Mouse (Mus musculus): ENCODE results near the gene Acacb.

Gene Acacb

GRCm38 (mm10) chr5:114135516-114135915, 10.8 kb upstream of the Acacb start:
- DNase-seq (ENCODE audit: low spot score in 2 of 2) = peak in 1 of 2 experiments; percentile 20

- no peak for DNase-seq (ENCODE audit: low spot score in 2 of 2)
Measured at GRCm38 (mm10) chr5:114137481-114138276, 8.7 kb upstream of the Acacb start.

- no peak for DNase-seq (ENCODE audit: low spot score in 2 of 2)
Measured at GRCm38 (mm10) chr5:114138277-114139164, 7.8 kb upstream of the Acacb start.

GRCm38 (mm10) chr5:114139175-114139574, 7.2 kb upstream of the Acacb start:
- DNase-seq (ENCODE audit: low spot score in 2 of 2) = no peak

DNA sequence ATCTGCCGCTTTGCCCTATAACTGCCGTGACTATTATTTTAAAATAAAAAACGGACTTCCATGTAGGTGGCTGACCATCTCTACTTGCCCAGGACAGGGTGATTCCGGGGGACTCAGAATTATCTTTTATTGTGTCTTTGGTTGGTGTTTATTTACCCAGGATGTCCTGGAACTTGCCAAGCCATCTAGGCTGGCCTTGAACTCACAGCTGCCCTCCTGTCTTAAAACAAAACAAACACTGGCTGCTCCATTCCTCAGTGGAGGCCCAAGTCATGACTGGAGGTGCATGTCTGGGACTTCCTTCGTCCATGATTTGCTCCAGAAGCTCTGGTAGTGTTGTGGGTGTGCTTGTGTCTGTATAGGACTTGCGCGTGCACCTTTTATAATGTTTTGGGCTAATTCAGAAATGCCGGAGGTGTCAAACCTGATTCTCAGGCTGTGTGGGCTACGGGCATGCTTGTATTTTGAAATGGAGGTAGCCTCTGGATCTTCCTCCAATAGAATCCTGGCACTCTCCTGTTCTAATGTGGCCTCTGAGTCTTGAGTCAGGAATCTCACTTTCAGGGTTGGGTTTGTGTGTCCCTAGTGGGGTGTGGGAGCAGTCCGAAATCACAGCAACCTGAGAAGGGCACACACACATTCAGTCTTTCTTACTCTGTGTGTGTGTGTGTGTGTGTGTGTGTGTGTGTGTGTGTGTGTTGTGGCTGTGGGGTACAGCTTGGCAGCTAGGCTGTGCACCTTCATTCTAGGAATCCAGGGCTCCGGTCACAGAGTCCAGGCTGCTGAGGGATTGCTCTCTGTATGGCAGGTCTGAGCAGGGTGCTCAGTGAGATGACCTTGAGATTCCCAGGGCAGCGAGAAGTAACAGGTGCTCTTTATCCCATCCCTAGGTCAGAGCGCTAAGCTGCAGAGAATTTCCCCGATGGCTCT, 973 bp downstream of the Acacb start:
- no peak for DNase-seq (ENCODE audit: low spot score in 2 of 2)

DNA sequence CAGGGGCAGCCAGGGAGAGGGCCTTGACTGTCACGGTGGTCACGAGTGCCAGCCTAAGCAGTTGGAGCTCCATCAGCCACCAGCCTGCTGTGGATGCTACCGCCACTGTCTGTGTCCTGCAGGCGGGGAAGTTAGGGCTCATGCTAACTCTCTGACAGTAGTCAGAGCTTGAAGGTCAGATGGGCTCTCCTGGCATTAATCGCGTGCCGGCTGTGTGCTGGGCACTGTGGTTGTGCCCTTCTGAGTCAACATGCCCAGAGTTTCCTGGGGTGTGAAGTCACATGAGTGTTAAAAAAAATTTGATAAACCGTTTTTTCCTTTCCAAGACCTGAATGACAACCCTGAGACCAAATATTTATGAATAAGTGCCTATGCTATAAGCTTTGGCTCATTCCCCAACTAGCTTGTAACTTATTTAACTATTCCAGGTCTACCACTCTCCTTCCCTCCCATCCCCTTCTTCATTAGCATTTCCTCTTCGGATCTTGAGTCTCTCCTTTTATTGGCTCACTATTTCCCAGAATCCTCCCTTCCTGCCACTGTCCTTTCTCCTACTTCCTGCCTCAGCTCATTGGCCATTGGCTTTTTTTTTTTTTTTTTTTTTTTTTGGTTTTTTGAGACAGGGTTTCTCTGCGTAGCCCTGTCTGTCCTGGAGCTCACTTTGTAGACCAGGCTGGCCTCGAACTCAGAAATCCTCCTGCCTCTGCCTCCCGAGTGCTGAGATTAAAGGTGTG, 6.2 kb downstream of the Acacb start:
- DNase-seq (ENCODE audit: low spot score in 2 of 2) = no peak

GRCm38 (mm10) chr5:114153490-114153889, 7.2 kb downstream of the Acacb start:
- no peak for DNase-seq (ENCODE audit: low spot score in 2 of 2)

GRCm38 (mm10) chr5:114154765-114155164, 8.4 kb downstream of the Acacb start:
- no peak for DNase-seq (ENCODE audit: low spot score in 2 of 2)

GRCm38 (mm10) chr5:114155168-114155933, 9.0 kb downstream of the Acacb start:
- no peak for DNase-seq (ENCODE audit: low spot score in 2 of 2)

- DNase-seq (ENCODE audit: low spot score in 2 of 2) = no peak
Measured at GRCm38 (mm10) chr5:114157236-114157635, 10.9 kb downstream of the Acacb start.

- no peak for DNase-seq (ENCODE audit: low spot score in 2 of 2)
Measured at GRCm38 (mm10) chr5:114161424-114161823, 15.1 kb downstream of the Acacb start.

DNA sequence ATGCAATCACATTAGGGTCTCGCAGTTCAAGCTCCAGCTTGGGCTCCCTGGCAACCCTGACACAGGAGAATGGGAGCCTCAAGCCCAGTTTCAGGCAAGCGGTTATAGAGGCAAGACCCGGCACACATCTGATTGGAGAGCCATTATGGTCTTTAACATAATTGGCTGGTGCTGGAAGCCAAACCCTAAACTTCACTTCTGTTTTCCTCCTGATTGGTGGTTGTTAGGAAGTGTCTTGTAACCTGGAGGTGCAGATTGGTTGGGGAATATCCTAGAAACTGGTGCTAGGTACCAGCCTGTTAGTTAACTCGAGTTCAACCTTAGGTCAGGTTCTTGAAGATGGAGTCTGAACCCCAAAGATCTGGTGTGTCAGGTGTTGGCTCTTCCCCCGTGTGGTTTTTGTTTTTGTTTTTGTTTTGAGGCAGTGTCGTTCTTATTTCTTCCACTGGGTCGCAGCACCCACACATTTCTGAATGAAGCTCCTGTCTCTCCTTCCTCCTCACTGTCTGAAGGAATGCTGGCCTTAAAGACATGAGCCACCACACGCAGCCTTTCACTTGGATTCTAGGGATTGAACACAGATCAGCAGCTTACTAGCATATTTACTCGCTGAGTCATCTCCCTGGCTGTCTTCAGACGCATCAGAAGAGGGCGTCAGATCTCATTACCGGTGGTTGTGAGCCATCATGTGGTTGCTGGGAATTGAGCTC, 15.9 kb downstream of the Acacb start:
- no peak for DNase-seq (ENCODE audit: low spot score in 2 of 2)

GRCm38 (mm10) chr5:114163117-114163696, 16.9 kb downstream of the Acacb start:
- no peak for DNase-seq (ENCODE audit: low spot score in 2 of 2)

DNA sequence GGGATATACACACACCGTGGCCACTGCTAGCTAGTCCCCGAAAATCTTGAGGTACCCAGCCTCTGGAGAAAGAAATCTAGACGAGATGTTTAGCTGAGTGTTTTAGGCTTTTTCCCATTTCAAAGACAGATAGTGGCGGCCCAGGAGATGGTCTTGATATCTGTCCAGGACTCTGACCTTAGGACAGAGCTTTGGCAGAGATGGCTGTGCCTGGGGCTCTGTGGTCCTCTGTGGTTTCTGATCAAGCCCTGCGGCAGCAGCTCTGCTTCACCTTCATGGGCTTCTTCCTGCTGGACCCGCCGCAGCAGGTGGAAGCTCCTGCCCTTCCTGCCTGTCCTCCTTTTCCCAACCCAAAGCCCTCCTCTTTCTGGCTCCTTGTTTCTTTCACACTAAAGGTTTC, 24.0 kb downstream of the Acacb start:
- no peak for DNase-seq (ENCODE audit: low spot score in 2 of 2)

DNA sequence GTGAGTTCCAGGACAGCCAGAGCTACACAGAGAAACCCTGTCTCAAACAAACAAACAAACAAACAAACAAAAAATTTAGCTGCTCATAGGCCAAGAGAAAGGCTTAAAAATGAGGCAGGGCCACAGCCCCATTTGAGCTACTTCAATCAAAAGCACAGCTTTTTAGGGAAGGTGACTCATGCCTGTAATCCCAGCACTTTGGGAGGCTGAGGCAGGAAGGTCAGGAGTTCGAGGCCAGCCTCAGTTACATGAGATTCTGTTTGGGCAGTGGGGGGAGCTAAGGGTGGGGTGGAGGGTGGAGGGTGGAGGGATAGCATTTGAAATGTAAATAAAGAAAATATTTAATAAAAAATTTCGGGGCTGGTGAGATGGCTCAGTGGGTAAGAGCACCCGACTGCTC, 26.6 kb downstream of the Acacb start:
- DNase-seq (ENCODE audit: low spot score in 2 of 2) = peak in 1 of 2 experiments; percentile 36

- DNase-seq (ENCODE audit: low spot score in 2 of 2) = no peak
Measured at GRCm38 (mm10) chr5:114173458-114173857, 27.1 kb downstream of the Acacb start.

DNA sequence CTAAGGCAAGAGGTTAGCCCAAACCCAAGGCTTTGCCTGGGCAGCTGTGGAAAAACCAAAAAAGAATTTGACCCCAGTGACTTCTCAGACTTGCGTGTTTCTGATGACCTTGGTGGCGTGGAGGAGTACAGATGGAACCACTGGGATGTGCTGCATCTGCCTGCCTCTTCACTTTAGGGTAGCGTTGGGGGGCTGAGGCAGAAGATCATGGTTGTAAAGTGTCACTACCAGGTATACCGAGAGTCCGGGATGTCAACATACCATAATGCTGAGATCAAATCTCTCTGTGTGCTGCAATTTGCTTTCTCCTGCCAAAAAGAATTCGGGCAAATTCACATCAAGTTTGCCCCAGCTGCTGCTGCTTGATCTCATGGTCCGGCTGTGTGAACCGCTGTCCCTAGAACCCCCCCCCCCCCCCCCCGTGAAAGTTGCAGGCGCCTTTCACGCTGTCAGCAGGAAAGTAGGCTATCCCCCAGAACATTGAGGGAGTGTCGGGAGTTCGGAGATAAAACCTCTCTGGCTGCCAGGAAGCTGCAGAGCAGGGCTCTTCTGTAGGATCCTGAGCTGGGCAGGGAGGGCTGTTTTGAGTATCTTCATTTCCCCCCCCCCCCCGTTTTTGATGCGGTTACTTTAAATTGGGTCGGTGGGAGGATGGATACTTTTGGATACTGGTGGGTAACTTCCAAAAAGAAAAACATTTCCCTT, 27.7 kb downstream of the Acacb start:
- DNase-seq (ENCODE audit: low spot score in 2 of 2) = no peak

GRCm38 (mm10) chr5:114174639-114175038, 28.3 kb downstream of the Acacb start:
- DNase-seq (ENCODE audit: low spot score in 2 of 2) = no peak

Data from natural killer cell, adult 2 months (primary cell).